Mouse (Mus musculus) embryonic facial prominence, embryonic 12.5 days (tissue): Measurements from ENCODE around the gene Hyal3. TPM values are rescaled to one million over a fixed set of nuclear protein-coding genes. Genes with fewer than 3 reads are reported as not detected.
"Not testable (repeated sequence)": the region's sequence is repeated elsewhere in the genome, so short reads cannot be mapped to it uniquely, and the experiment has no call there.

ENCODE experiments used
- ATAC-seq: fragments of 200-750 bp; cut with Nextera tagmentation; 2 replicates; pipeline ENCODE4 v1.8.0; 2017; ENCODE audit not compliant: insufficient number of reproducible peaks, insufficient read depth, low FRiP score, low TSS enrichment
- H3K27ac ChIP-seq: fragments of 300-500 bp; sonication (generic); 2 replicates; pipeline ENCODE4 v1.5.1; 2016; ENCODE audit warnings: mild to moderate bottlenecking
- H3K27me3 ChIP-seq: fragments of 300-500 bp; sonication (generic); 2 replicates; pipeline ENCODE4 v1.6.1; 2016; ENCODE audit warnings: mild to moderate bottlenecking, moderate library complexity
- H3K36me3 ChIP-seq: fragments of 300-500 bp; sonication (generic); 2 replicates; pipeline ENCODE4 v1.6.1; 2016; ENCODE audit warnings: mild to moderate bottlenecking
- H3K4me1 ChIP-seq: fragments of 300-500 bp; sonication (generic); 2 replicates; pipeline ENCODE4 v1.6.1; 2016
- H3K4me2 ChIP-seq: fragments of 300-500 bp; sonication (generic); replicated peaks from 2 replicates; pipeline ENCODE4 v1.6.1; 2016; ENCODE audit warnings: mild to moderate bottlenecking, moderate library complexity
- H3K4me3 ChIP-seq: fragments of 300-500 bp; sonication (generic); 2 replicates; pipeline ENCODE4 v1.5.1; 2016; ENCODE audit warnings: mild to moderate bottlenecking
- H3K9ac ChIP-seq: fragments of 300-500 bp; sonication (generic); 2 replicates; pipeline ENCODE4 v1.6.1; 2016; ENCODE audit warnings: mild to moderate bottlenecking, moderate library complexity
- H3K9me3 ChIP-seq: fragments of 300-500 bp; sonication (generic); 2 replicates; pipeline ENCODE4 v1.6.1; 2016; ENCODE audit warnings: mild to moderate bottlenecking, moderate library complexity
- WGBS: fragments of 180-500 bp; shearing (Covaris S2); methylation state at CpG from one replicate; pipeline ENCODE4 v1.1.7; 2016; 5-methylcytosine and 5-hydroxymethylcytosine counted together
- polyA plus RNA-seq: library from polyadenylated mRNA; unstranded; fragments of >200 nt; fragmentation: Nextera tagmentation; extraction: Ambion mirVana; gene quantifications from 2 replicates; pipeline ENCODE4 v1.2.1, GENCODE M21; 2016

The Hyal3 gene
- polyA plus RNA-seq, 1 experiment from 2014 or later: 1.4 TPM

GRCm38 (mm10) chr9:107566041-107566709 lies 14.4 kb upstream of the Hyal3 start:
- Histone ChIP-seq H3K9me3 (no peaks in the 10 kb centered on the region), H3K4me2 (no peak overlapping the region), H3K27ac (peak overlapping the region; percentile 64), H3K36me3 (peaks cover 33% of the 10 kb centered on the region), H3K9ac (0 out of 2 replicates have a peak overlapping the region, but pooled peaks have one; percentile 3), H3K27me3 (no peaks in the 10 kb centered on the region), H3K4me3 (no peak overlapping the region), H3K4me1 (peaks cover 42% of the 10 kb centered on the region)
- ATAC-seq: no peak
- WGBS: 59% methylated on average over 15 of the region's 15 CpGs

DNA sequence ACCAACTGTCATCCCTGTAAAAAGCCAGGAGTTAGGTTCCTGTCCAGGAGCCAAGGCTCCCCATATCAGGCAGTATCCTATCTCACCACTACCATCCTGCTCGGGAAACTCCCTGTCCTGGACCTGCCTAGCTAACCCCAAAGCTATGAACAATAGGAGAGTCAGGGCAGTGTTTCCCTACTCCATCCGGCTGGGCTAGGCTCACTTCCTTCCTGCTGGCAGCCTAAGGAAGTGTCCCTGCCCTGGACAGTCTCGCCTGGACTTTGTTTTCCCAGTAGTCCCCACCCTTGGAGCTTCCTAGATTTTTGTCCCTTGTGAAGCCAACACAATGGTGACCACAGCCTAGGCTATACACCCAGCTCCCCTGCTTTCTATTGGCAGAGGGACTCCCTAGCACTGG lies 13.8 kb upstream of the Hyal3 start:
- 57% methylated on average over 3 of the region's 3 CpGs for WGBS
- Histone ChIP-seq H3K4me3 (no peak overlapping the region), H3K4me2 (0 out of 2 replicates have a peak overlapping the region, but pooled peaks have one; percentile 86), H3K27me3 (no peaks in the 10 kb centered on the region), H3K36me3 (peaks cover 33% of the 10 kb centered on the region), H3K9ac (no peak overlapping the region), H3K4me1 (peaks cover 47% of the 10 kb centered on the region), H3K27ac (peak overlapping the region; percentile 64; the same call in 1 of the 2 replicates), H3K9me3 (no peaks in the 10 kb centered on the region)
- ATAC-seq: no peak

- WGBS: 7% methylated on average over 18 of the region's 18 CpGs
- Histone ChIP-seq H3K27me3 (no peaks in the 10 kb centered on the region), H3K4me2 (peak within 1 kb of the TSS; percentile 86), H3K4me3 (peak within 1 kb of the TSS; percentile 89), H3K27ac (peak within 1 kb of the TSS; percentile 88), H3K36me3 (peaks cover 38% of the 10 kb centered on the region), H3K9me3 (no peaks in the 10 kb centered on the region), H3K9ac (peak within 1 kb of the TSS; percentile 84), H3K4me1 (peaks cover 42% of the 10 kb centered on the region)
- no peak for ATAC-seq
Observed at GRCm38 (mm10) chr9:107567702-107568319, 12.8 kb upstream of the Hyal3 start, which contains the start of gene Hyal2. Gene Hyal2 (plus strand): TSS chr9:107567945.

DNA sequence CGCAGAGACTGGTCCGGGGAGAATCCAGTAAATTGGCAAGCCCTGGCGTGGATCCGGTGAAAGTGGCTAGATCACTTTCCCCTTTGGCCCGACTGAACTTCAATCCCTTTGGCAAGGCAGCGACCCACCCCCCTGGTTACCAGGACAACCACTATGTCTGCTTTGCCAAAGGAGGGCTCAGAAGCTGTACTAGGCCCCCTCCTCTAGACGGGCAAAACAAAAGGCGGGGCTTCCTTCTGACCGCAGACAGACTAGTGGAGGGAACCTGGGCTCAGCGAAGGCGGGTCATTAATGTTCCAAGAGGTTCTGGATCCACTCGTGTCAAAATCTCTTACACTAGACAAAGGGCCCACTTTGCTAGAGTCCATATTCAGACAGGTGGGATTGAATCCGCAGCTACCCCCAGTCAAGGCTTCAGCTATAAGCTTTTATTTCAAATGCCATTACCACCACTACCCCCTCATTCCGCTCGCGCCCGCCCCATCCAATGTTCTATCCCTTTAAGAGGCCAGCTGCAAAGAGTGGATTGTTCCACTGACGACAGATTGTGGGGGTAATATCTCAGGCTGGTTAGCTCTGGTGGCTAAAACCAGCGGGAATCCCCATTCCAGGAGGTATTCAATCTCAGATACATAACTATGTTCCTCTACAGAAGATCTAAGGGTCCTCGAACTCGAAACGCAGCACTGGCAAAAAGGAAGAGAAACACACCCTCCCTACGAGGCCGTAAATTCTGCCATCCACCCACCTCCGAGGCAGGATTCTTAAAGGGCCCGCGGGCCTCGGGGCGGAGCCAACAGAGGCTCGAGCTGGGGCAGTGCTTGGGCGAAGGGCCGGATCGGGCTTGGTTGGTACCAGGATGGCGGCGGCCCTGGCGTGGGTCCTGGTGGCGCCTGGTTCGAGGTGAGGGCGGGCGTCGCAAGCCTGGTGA lies 12.0 kb upstream of the Hyal3 start:
- Histone ChIP-seq H3K27ac (peak overlapping the region; percentile 88), H3K9ac (peak overlapping the region; percentile 84), H3K4me2 (peak overlapping the region; percentile 86), H3K36me3 (peaks cover 46% of the 10 kb centered on the region), H3K4me1 (peaks cover 40% of the 10 kb centered on the region), H3K27me3 (no peaks in the 10 kb centered on the region), H3K9me3 (no peaks in the 10 kb centered on the region), H3K4me3 (peak overlapping the region; percentile 89)
- WGBS: under 1% methylated on average over 41 of the region's 41 CpGs
- ATAC-seq: peak; percentile 83

DNA sequence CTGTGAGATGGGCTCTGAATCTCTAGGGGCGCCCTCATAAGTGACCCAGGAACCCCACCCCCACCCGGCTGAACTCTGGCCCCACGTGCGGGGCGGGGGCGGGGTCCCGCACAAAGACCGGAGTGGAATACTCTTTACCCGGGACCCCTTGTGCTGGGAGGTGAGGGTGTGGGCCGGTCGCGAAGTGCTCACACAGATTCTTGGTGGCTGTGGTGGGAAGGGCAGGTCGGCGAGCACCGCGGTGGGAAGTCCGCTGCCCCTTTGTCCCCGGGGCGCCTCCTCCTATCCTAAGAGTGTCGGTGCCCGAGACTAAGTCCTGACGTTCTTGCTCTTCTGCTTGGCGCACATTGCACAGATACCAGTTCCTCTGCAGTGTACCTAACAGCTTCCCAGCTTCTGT lies 11.3 kb upstream of the Hyal3 start:
- Histone ChIP-seq H3K27me3 (no peaks in the 10 kb centered on the region), H3K36me3 (peaks cover 50% of the 10 kb centered on the region), H3K27ac (peak overlapping the region; percentile 88), H3K9ac (peak overlapping the region; percentile 84), H3K4me3 (peak overlapping the region; percentile 89), H3K4me2 (peak overlapping the region; percentile 86), H3K4me1 (peaks cover 33% of the 10 kb centered on the region), H3K9me3 (no peaks in the 10 kb centered on the region)
- peak; percentile 1; the same call in 1 of the 2 replicates for ATAC-seq
- 0% methylated on average over 23 of the region's 23 CpGs for WGBS

GRCm38 (mm10) chr9:107570016-107570415 lies 10.6 kb upstream of the Hyal3 start:
- peaks cover 53% of the 10 kb centered on the region for H3K36me3 ChIP-seq
- WGBS: 47% methylated on average over 13 of the region's 13 CpGs

DNA sequence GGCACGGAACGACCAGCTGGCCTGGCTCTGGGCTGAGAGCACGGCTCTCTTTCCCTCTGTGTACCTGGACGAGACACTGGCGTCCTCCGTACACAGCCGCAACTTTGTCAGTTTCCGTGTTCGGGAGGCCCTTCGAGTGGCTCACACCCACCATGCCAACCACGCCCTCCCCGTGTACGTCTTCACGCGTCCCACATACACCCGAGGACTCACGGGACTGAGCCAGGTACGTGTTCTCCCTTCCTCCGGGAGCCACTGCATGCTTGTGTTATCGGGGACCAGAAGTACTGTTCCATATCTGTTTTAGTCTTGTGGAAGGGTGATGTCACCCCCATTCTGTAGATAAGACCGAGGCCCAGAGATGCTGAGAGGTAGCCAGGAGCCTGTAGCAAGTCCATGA lies 9.8 kb upstream of the Hyal3 start:
- Histone ChIP-seq H3K36me3 (peaks cover 47% of the 10 kb centered on the region), H3K9ac (peak overlapping the region; percentile 84), H3K4me1 (peaks cover 32% of the 10 kb centered on the region), H3K27me3 (no peaks in the 10 kb centered on the region), H3K4me2 (peak overlapping the region; percentile 86), H3K9me3 (no peaks in the 10 kb centered on the region), H3K4me3 (peak overlapping the region; percentile 89), H3K27ac (no peak overlapping the region)
- WGBS: 92% methylated on average over 21 of the region's 21 CpGs
- no peak for ATAC-seq

More at GRCm38 (mm10) chr9:107570016-107570415, 10.6 kb upstream of the Hyal3 start:
- Histone ChIP-seq H3K9ac (peak overlapping the region; percentile 84), H3K27ac (peak overlapping the region; percentile 88), H3K4me3 (peak overlapping the region; percentile 89), H3K4me1 (peaks cover 32% of the 10 kb centered on the region), H3K4me2 (peak overlapping the region; percentile 86), H3K27me3 (no peaks in the 10 kb centered on the region), H3K9me3 (no peaks in the 10 kb centered on the region)
- ATAC-seq: no peak

GRCm38 (mm10) chr9:107571534-107572326 lies 8.9 kb upstream of the Hyal3 start:
- H3K4me1 ChIP-seq: peaks cover 40% of the 10 kb centered on the region
- no peaks in the 10 kb centered on the region for H3K27me3 ChIP-seq
- no peak overlapping the region for H3K4me3 ChIP-seq
- no peaks in the 10 kb centered on the region for H3K9me3 ChIP-seq
- ATAC-seq: no peak
- H3K9ac ChIP-seq: peak overlapping the region; percentile 84; the same call in 1 of the 2 replicates
- peaks cover 44% of the 10 kb centered on the region for H3K36me3 ChIP-seq
- no peak overlapping the region for H3K27ac ChIP-seq
- H3K4me2 ChIP-seq: peak overlapping the region; percentile 86
- 95% methylated on average over 22 of the region's 22 CpGs for WGBS

- Histone ChIP-seq H3K36me3 (peaks cover 44% of the 10 kb centered on the region), H3K4me2 (no peak overlapping the region), H3K27ac (no peak overlapping the region), H3K27me3 (no peaks in the 10 kb centered on the region), H3K4me3 (no peak overlapping the region), H3K9me3 (no peaks in the 10 kb centered on the region), H3K4me1 (peaks cover 40% of the 10 kb centered on the region), H3K9ac (no peak overlapping the region)
- WGBS: 97% methylated on average over 2 of the region's 2 CpGs
- no peak for ATAC-seq
Observed at GRCm38 (mm10) chr9:107572327-107572662, 8.3 kb upstream of the Hyal3 start.

GRCm38 (mm10) chr9:107573774-107574173 lies 6.8 kb upstream of the Hyal3 start:
- WGBS: 87% methylated on average over 6 of the region's 6 CpGs
- peaks cover 41% of the 10 kb centered on the region for H3K4me1 ChIP-seq
- not testable (repeated sequence) for ATAC-seq

More at GRCm38 (mm10) chr9:107573774-107574173, 6.8 kb upstream of the Hyal3 start:
- H3K27me3 ChIP-seq, H3K27ac ChIP-seq, H3K4me3 ChIP-seq, H3K4me2 ChIP-seq, H3K9ac ChIP-seq, H3K9me3 ChIP-seq: not testable (repeated sequence)
- peaks cover 44% of the 10 kb centered on the region for H3K36me3 ChIP-seq
